ENCODE assay signal across 28 mouse cellular contexts in genomic region chr2:180398851-180399447, GRCm38 (mm10). TPM values are rescaled to one million over a fixed set of nuclear protein-coding genes. Genes with fewer than 3 reads are reported as not detected.
A peak's percentile ranks its signal among the peaks of the same experiment; 100 is the strongest.
DNase-seq lines count a peak whose midpoint lies in the region; ATAC-seq lines count a peak whose summit lies in the region.
"Had no signal": no experiment of that assay in that cellular context is flagged by ENCODE, and none has a peak within 500 bp of the region (broad histone marks: within the 10 kb centered on the region; RNA-seq: fewer than 3 reads in every experiment).

No protein-coding gene starts in this region.

- H3K9ac ChIP-seq in lung, embryonic 16.5 days (ENCODE audit: low read length) = no peak overlapping the region
- H3K9ac ChIP-seq in heart, embryonic 15.5 days = no peak overlapping the region
- H3K9ac ChIP-seq: embryonic facial prominence, embryonic 12.5 days; hindbrain, embryonic 14.5 days; liver, embryonic 12.5 days; liver, postnatal 0 days; neural tube, embryonic 12.5 days; stomach, embryonic 15.5 days had no signal

- ATAC-seq in lung, embryonic 16.5 days (ENCODE audit: low read depth) = 0 out of 2 replicates have a peak, but pooled peaks have one; percentile 5
- no peak for ATAC-seq in heart, embryonic 15.5 days (replicated peaks; ENCODE audit: insufficient number of reproducible peaks, insufficient read depth, low FRiP score, low read depth)
- ATAC-seq: forebrain, embryonic 14.5 days; liver, postnatal 0 days had no signal

- peak; percentile 65 for DNase-seq in gastrocnemius, postnatal 10 days
- DNase-seq in gastrocnemius, adult 18-20 months (ENCODE audit: low spot score) = no peak
- no peak for DNase-seq in lung, adult 18-20 months
- DNase-seq in skeletal muscle tissue, adult 2 months (ENCODE audit: low read depth, low spot score) = peak; percentile 81
- no peak for DNase-seq in hindbrain, embryonic 10.5 days (ENCODE audit: low spot score)
- no peak for DNase-seq in natural killer cell, adult 2 months (ENCODE audit: low spot score in 2 of 2)
- DNase-seq: adrenal gland, postnatal 14 days; cerebellum, adult 11-12 months; cerebellum, adult 9-11 months; embryo, embryonic 11 days; kidney, adult 9 months; kidney, postnatal 10 days; layer of hippocampus, postnatal 36 days; left cerebral cortex, postnatal 4 days; liver, postnatal 0 days; lung, postnatal 10 days; midbrain, embryonic 14.5 days; thymus, postnatal 14 days had no signal

- no peak overlapping the region for H3K27ac ChIP-seq in lung, embryonic 16.5 days (ENCODE audit: low read length)
- H3K27ac ChIP-seq in heart, embryonic 15.5 days = peak overlapping the region; percentile 75
- H3K27ac ChIP-seq in hindbrain, embryonic 10.5 days = no peak overlapping the region
- H3K27ac ChIP-seq: embryonic facial prominence, embryonic 12.5 days; hindbrain, embryonic 14.5 days; liver, embryonic 12.5 days; macrophage; neural tube, embryonic 12.5 days; stomach, embryonic 15.5 days had no signal

- H3K36me3 ChIP-seq in lung, embryonic 16.5 days (ENCODE audit: control insufficient read depth, insufficient read depth, low read length) = no peaks in the 10 kb centered on the region
- H3K36me3 ChIP-seq in heart, embryonic 15.5 days = 0 out of 2 replicates have a peak, but pooled peaks cover 4% of the 10 kb centered on the region
- H3K36me3 ChIP-seq in hindbrain, embryonic 10.5 days = no peaks in the 10 kb centered on the region
- H3K36me3 ChIP-seq: embryonic facial prominence, embryonic 12.5 days; G1E; liver, embryonic 12.5 days; neural tube, embryonic 12.5 days; stomach, embryonic 15.5 days had no signal

- H3K9me3 ChIP-seq in lung, embryonic 16.5 days (ENCODE audit: control insufficient read depth, low read length) = no peaks in the 10 kb centered on the region
- no peaks in the 10 kb centered on the region for H3K9me3 ChIP-seq in heart, embryonic 15.5 days (replicated peaks)
- H3K9me3 ChIP-seq in hindbrain, embryonic 10.5 days = no peaks in the 10 kb centered on the region
- H3K9me3 ChIP-seq: embryonic facial prominence, embryonic 12.5 days; G1E; liver, embryonic 12.5 days; neural tube, embryonic 12.5 days; stomach, embryonic 15.5 days had no signal

- no peak overlapping the region for H3K4me2 ChIP-seq in lung, embryonic 16.5 days (ENCODE audit: low read depth, low read length)
- H3K4me2 ChIP-seq in heart, embryonic 15.5 days = no peak overlapping the region
- H3K4me2 ChIP-seq: embryonic facial prominence, embryonic 12.5 days; hindbrain, embryonic 14.5 days; liver, embryonic 12.5 days; neural tube, embryonic 12.5 days; stomach, embryonic 15.5 days had no signal

- WGBS in lung, embryonic 16.5 days = 76% methylated on average over 6 of the region's 6 CpGs
- whole genome bisulfite sequencing in heart, embryonic 15.5 days = 74% methylated on average over 6 of the region's 6 CpGs
- 91% methylated on average over 6 of the region's 6 CpGs for WGBS in hindbrain, embryonic 10.5 days

- H3K4me3 ChIP-seq in lung, embryonic 16.5 days (ENCODE audit: low read length) = no peak overlapping the region
- no peak overlapping the region for H3K4me3 ChIP-seq in heart, embryonic 15.5 days
- no peak overlapping the region for H3K4me3 ChIP-seq in hindbrain, embryonic 10.5 days
- H3K4me3 ChIP-seq: embryonic facial prominence, embryonic 12.5 days; liver, embryonic 12.5 days; neural tube, embryonic 12.5 days; stomach, embryonic 15.5 days had no signal

- no peaks in the 10 kb centered on the region for H3K27me3 ChIP-seq in lung, embryonic 16.5 days (ENCODE audit: control insufficient read depth, insufficient read depth, low read depth, low read length)
- no peaks in the 10 kb centered on the region for H3K27me3 ChIP-seq in heart, embryonic 15.5 days
- H3K27me3 ChIP-seq in hindbrain, embryonic 10.5 days (ENCODE audit: insufficient read depth, poor library complexity, severe bottlenecking) = no peaks in the 10 kb centered on the region
- H3K27me3 ChIP-seq: embryonic facial prominence, embryonic 12.5 days; liver, embryonic 12.5 days; neural tube, embryonic 12.5 days; stomach, embryonic 15.5 days had no signal

- H3K4me1 ChIP-seq in lung, embryonic 16.5 days (replicated peaks; ENCODE audit: control insufficient read depth, insufficient read depth, low read length) = no peaks in the 10 kb centered on the region
- H3K4me1 ChIP-seq in heart, embryonic 15.5 days (replicated peaks) = peaks cover 59% of the 10 kb centered on the region
- H3K4me1 ChIP-seq in hindbrain, embryonic 10.5 days (replicated peaks) = peaks cover 16% of the 10 kb centered on the region; the same call in 1 of the 2 replicates
- H3K4me1 ChIP-seq: embryonic facial prominence, embryonic 12.5 days; liver, embryonic 12.5 days; neural tube, embryonic 12.5 days; stomach, embryonic 15.5 days had no signal

RNA-seq across cellular contexts. Expression of gene Slco4a1, which starts 57.1 kb away (rescaled TPM):
- total RNA-seq in gastrocnemius, postnatal 10 days (2021) = under 1 TPM; 0.28 to 0.41 TPM
- total RNA-seq in gastrocnemius, adult 18-20 months (2021) = not detected
- polyA plus RNA-seq in lung, embryonic 16.5 days (2015; fragmentation: Nextera tagmentation; extraction: Ambion mirVana) = 0.98 and 1.2 TPM in 2 replicates
- polyA plus RNA-seq in heart, embryonic 15.5 days (2015; fragmentation: Nextera tagmentation; extraction: Ambion mirVana) = 0.26 and 1.6 TPM in 2 replicates
- polyA plus RNA-seq in hindbrain, embryonic 10.5 days (2016; fragmentation: Nextera tagmentation; extraction: Ambion mirVana) = 7.6 and 8.7 TPM in 2 replicates
- polyA plus RNA-seq: G1E had no signal

Comparison
In these comparisons a context has a peak if more than half of its experiments do, and no peak if none do; other contexts are left out.
1. DNase-seq: peak in gastrocnemius, postnatal 10 days (single experiment) and skeletal muscle tissue, adult 2 months (single experiment); none in gastrocnemius, adult 18-20 months (single experiment), lung, adult 18-20 months (0 of 2), hindbrain, embryonic 10.5 days (single experiment) and natural killer cell, adult 2 months (0 of 2).